Mouse (Mus musculus) limb, embryonic 11.5 days (tissue): ENCODE results near the gene Ttll11. TPM values are rescaled to one million over a fixed set of nuclear protein-coding genes. Genes with fewer than 3 reads are reported as not detected.

Source experiments
- ATAC-seq: fragments of 200-750 bp; cut with Nextera tagmentation; 2 replicates; pipeline ENCODE4 v1.8.0; 2017; ENCODE audit warnings: low read depth; ENCODE audit not compliant: insufficient number of reproducible peaks, low FRiP score, low TSS enrichment
- DNase-seq: peaks from one replicate; pipeline ENCODE4 v3.0.0-alpha.2; 2015; ENCODE audit warnings: low spot score
- H3K27ac ChIP-seq: fragments of 300-500 bp; sonication (generic); replicated peaks from 2 replicates; pipeline ENCODE4 v1.5.1; 2014; ENCODE audit warnings: low read depth, mild to moderate bottlenecking, low read length
- H3K27me3 ChIP-seq: fragments of 300-500 bp; sonication (generic); 2 replicates; pipeline ENCODE4 v1.6.1; 2014; ENCODE audit warnings: mild to moderate bottlenecking, low read length, mixed read lengths; ENCODE audit not compliant: control insufficient read depth, insufficient read depth
- H3K36me3 ChIP-seq: fragments of 300-500 bp; sonication (generic); 2 replicates; pipeline ENCODE4 v1.6.1; 2014; ENCODE audit warnings: mild to moderate bottlenecking, low read length, moderate library complexity, mixed read lengths; ENCODE audit not compliant: control insufficient read depth, insufficient read depth
- H3K4me1 ChIP-seq: fragments of 300-500 bp; sonication (generic); 2 replicates; pipeline ENCODE4 v1.6.1; 2014; ENCODE audit warnings: low read length, mixed read lengths; ENCODE audit not compliant: control insufficient read depth, insufficient read depth
- H3K4me2 ChIP-seq: fragments of 300-500 bp; sonication (generic); 2 replicates; pipeline ENCODE4 v1.6.1; 2014; ENCODE audit warnings: low read depth, mild to moderate bottlenecking, moderate library complexity; ENCODE audit not compliant: severe bottlenecking
- H3K4me3 ChIP-seq: fragments of 300-500 bp; sonication (generic); 2 replicates; pipeline ENCODE4 v1.5.1; 2014; ENCODE audit warnings: low read depth, low read length
- H3K9ac ChIP-seq: fragments of 300-500 bp; sonication (generic); 2 replicates; pipeline ENCODE4 v1.6.1; 2014; ENCODE audit warnings: mild to moderate bottlenecking, low read length
- H3K9me3 ChIP-seq: fragments of 300-500 bp; sonication (generic); 2 replicates; pipeline ENCODE4 v1.6.1; 2016; ENCODE audit warnings: low read length; ENCODE audit not compliant: control insufficient read depth
- WGBS: fragments of 180-500 bp; shearing (Covaris S2); extraction: QIAGEN DNeasy Blood & Tissue Kit; methylation state at CpG from one replicate; pipeline ENCODE4 v1.1.7; 2014; 5-methylcytosine and 5-hydroxymethylcytosine counted together
- polyA plus RNA-seq: library from polyadenylated mRNA; unstranded; fragments of >200 nt; fragmentation: Nextera tagmentation; extraction: Ambion mirVana; gene quantifications from 2 replicates; pipeline ENCODE4 v1.2.1, GENCODE M21; 2014

The Ttll11 gene
- polyA plus RNA-seq, 1 experiment from 2014 or later, result 0.97 TPM

DNA sequence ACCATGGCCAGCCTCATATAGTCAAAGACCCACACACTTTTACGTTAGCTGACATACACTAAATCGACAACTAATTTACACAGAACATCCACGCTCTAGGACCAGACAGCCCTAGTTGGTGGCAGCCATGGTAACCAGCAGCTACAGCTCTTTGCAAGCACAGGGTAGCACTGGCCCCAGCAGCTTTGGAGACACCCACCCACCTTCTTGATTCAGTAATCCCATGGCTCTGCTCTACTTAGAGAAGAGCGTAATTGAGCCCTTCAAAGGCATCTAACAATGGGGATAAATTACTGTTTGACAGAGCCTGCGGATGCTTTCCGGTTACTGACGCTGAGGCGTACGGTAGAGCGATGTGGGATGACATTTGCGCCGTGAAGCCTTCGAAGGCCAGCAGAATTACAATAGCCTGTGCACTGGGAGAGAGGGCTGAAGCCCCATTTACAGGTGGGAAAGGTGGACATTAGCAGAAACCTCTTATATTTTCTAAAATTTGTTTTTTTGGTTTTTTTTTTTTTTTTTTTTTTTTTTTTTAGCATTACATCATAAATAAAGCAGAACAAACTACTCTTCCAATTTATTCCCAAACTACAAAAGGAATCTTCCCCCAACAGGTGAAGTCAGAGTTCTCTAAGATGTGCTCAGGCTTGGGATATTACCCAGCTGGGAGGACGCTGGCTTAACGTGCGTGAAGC lies 136.8 kb downstream of the Ttll11 start:
- Histone ChIP-seq H3K4me2 (no peak overlapping the region), H3K4me3 (no peak overlapping the region), H3K9ac (no peak overlapping the region), H3K36me3 (no peaks in the 10 kb centered on the region), H3K27ac (no peak overlapping the region), H3K9me3 (no peaks in the 10 kb centered on the region), H3K4me1 (peaks cover 45% of the 10 kb centered on the region), H3K27me3 (no peaks in the 10 kb centered on the region)
- 81% methylated on average over 16 of the region's 16 CpGs for WGBS
- DNase-seq, result no peak
- no peak for ATAC-seq

DNA sequence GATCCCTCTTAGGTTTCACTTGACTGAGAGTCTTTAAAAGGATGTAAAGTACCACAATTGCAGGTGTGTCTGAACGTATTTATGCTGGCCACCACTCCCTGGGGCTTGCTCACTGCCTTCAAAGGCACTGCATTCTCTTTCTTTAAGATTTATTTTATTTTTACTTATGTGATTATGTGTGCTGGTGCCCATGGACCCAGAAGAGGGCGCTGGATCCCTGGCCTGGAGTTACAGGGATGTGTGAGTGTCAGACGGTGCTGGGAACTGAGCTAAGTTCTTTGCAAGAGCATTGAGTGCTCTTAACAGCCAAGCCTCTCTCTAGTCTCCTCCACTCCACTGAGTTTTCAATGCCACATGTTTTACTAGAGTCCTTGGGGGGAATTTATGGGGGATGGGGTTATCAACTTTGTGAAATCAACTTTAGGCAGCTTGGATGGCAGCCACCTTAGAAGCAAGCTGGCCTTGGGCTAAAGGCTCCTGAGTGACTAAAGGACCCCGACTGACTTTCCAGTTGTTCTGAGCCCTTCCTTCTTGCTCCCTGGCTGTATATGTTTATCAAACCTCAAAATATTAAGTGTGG lies 137.8 kb downstream of the Ttll11 start:
- Histone ChIP-seq H3K9me3 (no peaks in the 10 kb centered on the region; the same call in 1 of the 2 replicates), H3K4me3 (no peak overlapping the region), H3K36me3 (no peaks in the 10 kb centered on the region), H3K27ac (no peak overlapping the region), H3K4me1 (peaks cover 45% of the 10 kb centered on the region), H3K9ac (no peak overlapping the region), H3K27me3 (no peaks in the 10 kb centered on the region), H3K4me2 (no peak overlapping the region)
- no peak for ATAC-seq
- DNase-seq, result no peak
- WGBS, result 61% methylated on average over 4 of the region's 4 CpGs

DNA sequence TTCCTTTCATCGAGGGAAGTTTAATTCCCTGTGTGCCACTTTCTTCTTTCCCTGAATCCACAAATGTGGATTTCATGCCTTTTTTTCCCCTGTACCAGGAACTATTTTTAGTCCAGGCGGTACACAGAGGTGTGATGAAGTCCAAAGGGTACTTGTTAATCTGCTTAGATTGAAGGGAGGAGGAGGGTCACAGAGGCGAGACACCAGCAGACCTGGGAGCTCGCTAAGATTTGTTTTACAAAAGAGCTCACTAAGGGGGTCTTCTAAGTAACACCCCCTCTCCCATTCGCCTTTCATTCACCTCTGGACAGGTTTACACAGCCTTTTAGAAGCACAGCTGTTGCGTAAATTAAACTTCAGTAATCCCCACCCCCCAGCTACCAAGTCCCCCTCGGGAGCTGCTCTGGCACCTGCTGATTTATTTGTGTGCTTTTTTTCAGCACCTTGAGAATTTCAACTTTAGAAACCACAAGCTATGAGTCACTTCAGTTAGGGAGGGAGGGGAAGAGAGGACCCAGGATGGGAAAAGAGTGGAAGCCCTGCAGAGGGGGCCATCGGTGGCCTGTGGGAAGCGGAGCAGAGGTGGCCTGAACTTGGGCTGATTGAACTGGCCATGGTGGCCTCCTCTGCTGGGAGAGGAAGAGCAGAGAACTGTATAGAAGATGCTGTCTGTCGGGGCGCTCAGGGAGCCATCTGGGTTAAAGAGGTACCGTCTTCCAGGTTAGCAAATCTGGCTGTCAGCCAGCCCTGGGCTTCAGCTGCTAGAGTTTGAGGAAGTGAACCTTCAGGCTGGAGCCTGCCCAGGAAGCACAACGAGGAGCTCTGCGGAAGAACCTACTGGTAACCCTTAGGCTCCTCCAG lies 138.5 kb downstream of the Ttll11 start:
- DNase-seq (peak; percentile 44), ATAC-seq (0 out of 2 replicates have a peak, but pooled peaks have one; percentile 34)
- Histone ChIP-seq H3K4me3 (no peak overlapping the region), H3K27me3 (no peaks in the 10 kb centered on the region), H3K9ac (no peak overlapping the region), H3K9me3 (no peaks in the 10 kb centered on the region; the same call in 1 of the 2 replicates), H3K4me1 (peaks cover 45% of the 10 kb centered on the region), H3K27ac (0 out of 2 replicates have a peak overlapping the region, but pooled peaks have one; percentile 36), H3K4me2 (no peak overlapping the region), H3K36me3 (no peaks in the 10 kb centered on the region)
- 25% methylated on average over 14 of the region's 14 CpGs for WGBS

DNA sequence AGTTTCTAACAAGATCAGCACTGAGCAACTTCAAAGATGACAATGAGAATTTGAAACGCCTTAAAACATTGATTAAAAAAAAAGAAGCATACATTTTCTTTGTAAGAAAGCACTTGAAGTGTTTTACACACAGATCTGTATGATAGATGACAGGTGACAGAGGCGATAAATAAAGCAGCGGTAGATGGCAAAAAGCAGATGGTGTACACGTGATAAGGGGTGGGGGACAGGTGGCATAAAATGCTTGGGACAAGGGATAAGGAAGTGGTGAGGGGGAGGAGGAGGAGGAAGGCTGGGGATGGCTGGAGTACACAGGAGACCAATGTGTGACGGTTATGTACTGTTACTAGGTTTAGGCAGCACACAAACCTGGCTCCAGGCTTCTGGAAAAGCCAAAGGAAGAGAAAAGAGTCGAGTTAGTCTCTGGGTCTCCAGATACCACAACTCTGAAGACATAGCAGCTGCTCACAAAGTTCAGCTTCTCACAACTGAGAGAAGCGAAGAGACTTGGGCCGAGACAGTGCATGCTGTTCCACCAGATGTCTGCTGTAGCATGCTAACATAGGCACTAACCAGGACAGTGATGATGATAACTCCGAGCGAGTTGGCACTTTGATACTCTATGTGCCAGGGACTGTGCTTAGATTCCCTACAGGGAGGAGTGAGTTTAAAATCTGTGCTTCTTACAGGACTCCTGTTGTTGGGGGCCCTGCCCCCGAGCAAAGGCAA lies 140.8 kb downstream of the Ttll11 start:
- H3K9ac ChIP-seq, result no peak overlapping the region
- H3K4me3 ChIP-seq, result no peak overlapping the region
- H3K27me3 ChIP-seq, result no peaks in the 10 kb centered on the region
- ATAC-seq, result no peak
- no peak overlapping the region for H3K4me2 ChIP-seq
- 86% methylated on average over 11 of the region's 11 CpGs for WGBS
- no peak overlapping the region for H3K27ac ChIP-seq
- peaks cover 26% of the 10 kb centered on the region for H3K4me1 ChIP-seq
- no peaks in the 10 kb centered on the region; the same call in 1 of the 2 replicates for H3K9me3 ChIP-seq
- H3K36me3 ChIP-seq, result no peaks in the 10 kb centered on the region
- DNase-seq, result no peak

GRCm38 (mm10) chr2:35834198-35834913 lies 145.4 kb downstream of the Ttll11 start:
- Histone ChIP-seq H3K4me1 (peaks cover 2% of the 10 kb centered on the region; the same call in 1 of the 2 replicates), H3K4me3 (no peak overlapping the region), H3K4me2 (no peak overlapping the region), H3K27ac (no peak overlapping the region), H3K9me3 (no peaks in the 10 kb centered on the region; the same call in 1 of the 2 replicates), H3K9ac (no peak overlapping the region), H3K27me3 (no peaks in the 10 kb centered on the region), H3K36me3 (no peaks in the 10 kb centered on the region)
- ATAC-seq (no peak), DNase-seq (no peak)
- 97% methylated on average over 10 of the region's 10 CpGs for WGBS

DNA sequence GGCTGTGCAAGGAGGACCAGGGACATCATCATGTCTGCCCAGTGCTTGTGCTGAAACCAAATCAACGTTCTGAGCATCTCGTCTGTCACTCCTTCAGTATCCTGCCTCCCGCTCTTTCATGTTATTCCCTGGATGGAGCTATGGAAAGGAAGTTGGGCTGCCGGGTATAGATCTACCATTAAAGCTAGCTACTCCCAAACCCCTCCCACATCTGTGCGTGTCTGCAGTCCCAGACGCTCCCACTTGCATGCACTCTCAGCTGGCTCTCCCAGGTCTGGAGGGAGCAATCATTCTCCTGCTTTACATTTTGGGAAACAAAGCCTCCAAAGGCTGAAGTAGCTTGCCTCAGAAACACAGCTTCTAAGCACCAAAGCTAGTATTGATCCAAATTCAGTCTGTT lies 146.2 kb downstream of the Ttll11 start:
- Histone ChIP-seq H3K27ac (no peak overlapping the region), H3K4me2 (no peak overlapping the region), H3K9me3 (no peaks in the 10 kb centered on the region; the same call in 1 of the 2 replicates), H3K9ac (no peak overlapping the region), H3K4me3 (no peak overlapping the region), H3K27me3 (no peaks in the 10 kb centered on the region), H3K4me1 (0 out of 2 replicates have a peak, but pooled peaks cover 2% of the 10 kb centered on the region), H3K36me3 (no peaks in the 10 kb centered on the region)
- DNase-seq (no peak), ATAC-seq (no peak)
- 56% methylated on average over 6 of the region's 6 CpGs for WGBS

DNA sequence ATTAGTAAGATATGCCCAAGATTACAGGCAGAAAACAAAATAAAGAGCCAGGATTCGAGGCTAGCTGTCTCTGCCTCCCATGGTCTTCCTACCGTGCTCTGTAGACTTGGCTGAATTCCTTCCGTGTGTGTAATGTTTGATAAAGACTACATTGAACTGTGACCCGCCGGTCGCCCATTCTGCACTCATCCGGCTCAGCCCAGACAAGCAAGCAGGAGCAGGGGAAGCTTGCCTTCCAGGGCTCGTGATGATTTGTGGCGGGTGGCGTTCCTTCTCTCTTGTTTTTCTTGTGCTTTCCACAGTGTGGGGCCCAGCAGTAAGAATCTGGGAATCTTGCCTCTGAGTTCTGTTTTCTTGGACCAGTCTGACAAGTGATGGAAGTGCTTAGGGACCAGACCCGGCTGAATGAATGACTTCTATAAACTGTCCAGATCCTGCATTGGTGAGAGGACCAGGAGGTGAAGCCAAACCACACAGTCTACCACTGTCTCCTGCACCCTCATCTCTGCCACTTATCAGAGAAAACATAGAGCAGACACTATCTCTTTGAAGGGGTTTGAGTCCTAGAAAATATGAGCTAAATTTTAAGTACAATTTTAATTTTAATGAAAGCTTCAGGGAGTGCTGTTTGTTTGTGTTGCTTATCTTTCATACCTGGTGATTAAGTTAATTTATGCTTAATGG lies 146.8 kb downstream of the Ttll11 start:
- DNase-seq (no peak), ATAC-seq (no peak)
- Histone ChIP-seq H3K4me3 (no peak overlapping the region), H3K4me2 (no peak overlapping the region), H3K4me1 (0 out of 2 replicates have a peak, but pooled peaks cover 2% of the 10 kb centered on the region), H3K9ac (no peak overlapping the region), H3K36me3 (no peaks in the 10 kb centered on the region), H3K27ac (no peak overlapping the region), H3K9me3 (no peaks in the 10 kb centered on the region; the same call in 1 of the 2 replicates), H3K27me3 (no peaks in the 10 kb centered on the region)
- WGBS, result 67% methylated on average over 11 of the region's 11 CpGs
